Mouse (Mus musculus) stomach, embryonic 15.5 days (tissue): ENCODE data around the gene Gm36864. TPM values are rescaled to one million over a fixed set of nuclear protein-coding genes. Genes with fewer than 3 reads are reported as not detected.
"Not testable (repeated sequence)": the region's sequence is repeated elsewhere in the genome, so short reads cannot be mapped to it uniquely, and the experiment has no call there.

Source experiments
- ATAC-seq: fragments of 200-750 bp; cut with Nextera tagmentation; 2 replicates; pipeline ENCODE4 v1.8.0; 2017; ENCODE audit warnings: low read depth, moderate number of reproducible peaks, moderate TSS enrichment; ENCODE audit not compliant: insufficient read depth, low FRiP score
- H3K27ac ChIP-seq: fragments of 300-500 bp; sonication (generic); 2 replicates; pipeline ENCODE4 v1.5.1; 2015; ENCODE audit warnings: mild to moderate bottlenecking, inconsistent platforms
- H3K27me3 ChIP-seq: fragments of 300-500 bp; sonication (generic); replicated peaks from 2 replicates; pipeline ENCODE4 v1.6.1; 2015; ENCODE audit warnings: inconsistent platforms
- H3K36me3 ChIP-seq: fragments of 300-500 bp; sonication (generic); 2 replicates; pipeline ENCODE4 v1.6.1; 2015; ENCODE audit warnings: inconsistent platforms
- H3K4me1 ChIP-seq: fragments of 300-500 bp; sonication (generic); 2 replicates; pipeline ENCODE4 v1.6.1; 2015; ENCODE audit warnings: inconsistent platforms
- H3K4me2 ChIP-seq: fragments of 300-500 bp; sonication (generic); 2 replicates; pipeline ENCODE4 v1.6.1; 2015; ENCODE audit warnings: mild to moderate bottlenecking, inconsistent platforms
- H3K4me3 ChIP-seq: fragments of 300-500 bp; sonication (generic); replicated peaks from 2 replicates; pipeline ENCODE4 v1.5.1; 2015; ENCODE audit warnings: inconsistent platforms
- H3K9ac ChIP-seq: fragments of 300-500 bp; sonication (generic); 2 replicates; pipeline ENCODE4 v1.6.1; 2015; ENCODE audit warnings: inconsistent platforms
- H3K9me3 ChIP-seq: fragments of 300-500 bp; sonication (generic); 2 replicates; pipeline ENCODE4 v1.6.1; 2016; ENCODE audit warnings: inconsistent platforms
- WGBS: fragments of 180-500 bp; shearing (Covaris S2); methylation state at CpG from one replicate; pipeline ENCODE4 v1.1.7; 2015; 5-methylcytosine and 5-hydroxymethylcytosine counted together
- polyA plus RNA-seq: library from polyadenylated mRNA; unstranded; fragments of >200 nt; fragmentation: Nextera tagmentation; extraction: Ambion mirVana; gene quantifications from 2 replicates; pipeline ENCODE4 v1.2.1, GENCODE M21; 2015

Gm36864 gene
- 0.17 TPM in 1 of 2 replicates, not detected in the other for polyA plus RNA-seq

GRCm38 (mm10) chr7:44235909-44236308, at the start of gene Gm36864:
TSS of gene Gm36864 (plus strand) at chr7:44236177.
- H3K9ac ChIP-seq: no peak within 1 kb of the TSS
- H3K36me3 ChIP-seq: no peaks in the 10 kb centered on the region

GRCm38 (mm10) chr7:44186516-44186915, 49.5 kb upstream of the Gm36864 start:
- not testable (repeated sequence) for ATAC-seq, H3K4me3 ChIP-seq, H3K4me1 ChIP-seq, H3K9me3 ChIP-seq, H3K9ac ChIP-seq, H3K36me3 ChIP-seq, H3K27ac ChIP-seq, H3K4me2 ChIP-seq, H3K27me3 ChIP-seq
- WGBS: 49% methylated on average over 8 of the region's 8 CpGs

More at GRCm38 (mm10) chr7:44235909-44236308, at the start of gene Gm36864:
- 62% methylated on average over 3 of the region's 3 CpGs for WGBS
- Histone ChIP-seq H3K4me1 (no peaks in the 10 kb centered on the region), H3K4me3 (no peak within 1 kb of the TSS), H3K27me3 (no peaks in the 10 kb centered on the region), H3K4me2 (no peak within 1 kb of the TSS), H3K27ac (no peak within 1 kb of the TSS), H3K9me3 (no peaks in the 10 kb centered on the region)
- ATAC-seq: no peak

- not testable (repeated sequence) for H3K27ac ChIP-seq, H3K4me2 ChIP-seq, H3K36me3 ChIP-seq, H3K9ac ChIP-seq, ATAC-seq, H3K27me3 ChIP-seq, H3K4me1 ChIP-seq, H3K9me3 ChIP-seq, H3K4me3 ChIP-seq
These were observed 48.0 kb upstream of the Gm36864 start, which contains the start of gene Klk1b24 for GRCm38 (mm10) chr7:44187936-44188335. TSS of gene Klk1b24 (plus strand) at chr7:44188236.

GRCm38 (mm10) chr7:44193466-44193865, 42.5 kb upstream of the Gm36864 start:
- not testable (repeated sequence) for H3K4me1 ChIP-seq, H3K4me2 ChIP-seq, H3K9me3 ChIP-seq, H3K9ac ChIP-seq, H3K27me3 ChIP-seq, ATAC-seq, H3K4me3 ChIP-seq, H3K36me3 ChIP-seq, H3K27ac ChIP-seq
- 83% methylated on average over 1 of the region's 1 CpGs for WGBS

- Histone ChIP-seq H3K27me3 (no peaks in the 10 kb centered on the region), H3K9me3 (no peaks in the 10 kb centered on the region), H3K36me3 (no peaks in the 10 kb centered on the region), H3K4me3 (no peak within 1 kb of the TSS), H3K9ac (no peak within 1 kb of the TSS), H3K4me1 (no peaks in the 10 kb centered on the region), H3K4me2 (no peak within 1 kb of the TSS), H3K27ac (no peak within 1 kb of the TSS)
- no peak for ATAC-seq
- 63% methylated on average over 3 of the region's 3 CpGs for WGBS
These were observed 38.1 kb upstream of the Gm36864 start, which contains the start of gene Klk1b3 for GRCm38 (mm10) chr7:44197891-44198290. TSS of gene Klk1b3 (plus strand) at chr7:44198191.

GRCm38 (mm10) chr7:44207135-44207534, 28.8 kb upstream of the Gm36864 start, which contains the start of gene Klk1b4:
TSS of gene Klk1b4 (plus strand) at chr7:44207435.
- H3K27me3 ChIP-seq, H3K36me3 ChIP-seq, H3K27ac ChIP-seq, H3K4me1 ChIP-seq, H3K9ac ChIP-seq, H3K9me3 ChIP-seq, H3K4me2 ChIP-seq, H3K4me3 ChIP-seq, ATAC-seq: not testable (repeated sequence)
- WGBS: 39% methylated on average over 3 of the region's 3 CpGs

- Histone ChIP-seq H3K27me3 (no peaks in the 10 kb centered on the region), H3K36me3 (no peaks in the 10 kb centered on the region), H3K4me2 (no peak overlapping the region), H3K9ac (no peak overlapping the region), H3K9me3 (no peaks in the 10 kb centered on the region), H3K4me3 (no peak overlapping the region), H3K27ac (no peak overlapping the region), H3K4me1 (no peaks in the 10 kb centered on the region)
- no peak for ATAC-seq
- WGBS: 79% methylated on average over 3 of the region's 3 CpGs
These were observed 27.7 kb upstream of the Gm36864 start for GRCm38 (mm10) chr7:44208307-44208706.

- H3K36me3 ChIP-seq: no peaks in the 10 kb centered on the region
- H3K27ac ChIP-seq: no peak within 1 kb of the TSS
- WGBS: 84% methylated on average over 1 of the region's 1 CpGs
- no peaks in the 10 kb centered on the region for H3K4me1 ChIP-seq
- no peak for ATAC-seq
- no peaks in the 10 kb centered on the region for H3K27me3 ChIP-seq
- no peak within 1 kb of the TSS for H3K9ac ChIP-seq
- no peaks in the 10 kb centered on the region for H3K9me3 ChIP-seq
- H3K4me2 ChIP-seq: no peak within 1 kb of the TSS
- H3K4me3 ChIP-seq: no peak within 1 kb of the TSS
These were observed 20.3 kb upstream of the Gm36864 start, which contains the start of gene Klk1b5 for GRCm38 (mm10) chr7:44215645-44216044. TSS of gene Klk1b5 (plus strand) at chr7:44215945.

- ATAC-seq: peak; percentile 54; the same call in 1 of the 2 replicates
- H3K9ac ChIP-seq, H3K4me3 ChIP-seq, H3K36me3 ChIP-seq, H3K4me1 ChIP-seq, H3K27ac ChIP-seq, H3K27me3 ChIP-seq, H3K4me2 ChIP-seq, H3K9me3 ChIP-seq: not testable (repeated sequence)
- WGBS: 62% methylated on average over 9 of the region's 10 CpGs
These were observed 14.4 kb upstream of the Gm36864 start for GRCm38 (mm10) chr7:44221601-44222000.

GRCm38 (mm10) chr7:44222335-44222734, 13.6 kb upstream of the Gm36864 start:
- WGBS: 77% methylated on average over 6 of the region's 6 CpGs
- not testable (repeated sequence) for ATAC-seq, H3K4me2 ChIP-seq

GRCm38 (mm10) chr7:44225076-44225475, 10.9 kb upstream of the Gm36864 start, which contains the start of gene Klk1:
TSS of gene Klk1 (plus strand) at chr7:44225360.
- Histone ChIP-seq H3K4me1 (no peaks in the 10 kb centered on the region), H3K9me3 (no peaks in the 10 kb centered on the region), H3K27ac (no peak within 1 kb of the TSS), H3K4me2 (no peak within 1 kb of the TSS), H3K36me3 (no peaks in the 10 kb centered on the region), H3K9ac (no peak within 1 kb of the TSS), H3K27me3 (no peaks in the 10 kb centered on the region), H3K4me3 (no peak within 1 kb of the TSS)
- WGBS: 35% methylated on average over 1 of the region's 1 CpGs
- peak; percentile 68; the same call in 1 of the 2 replicates for ATAC-seq

More at GRCm38 (mm10) chr7:44222335-44222734, 13.6 kb upstream of the Gm36864 start:
- not testable (repeated sequence) for H3K27me3 ChIP-seq, H3K27ac ChIP-seq, H3K4me1 ChIP-seq, H3K4me3 ChIP-seq, H3K9me3 ChIP-seq, H3K36me3 ChIP-seq, H3K9ac ChIP-seq

GRCm38 (mm10) chr7:44239913-44240312, 3.9 kb downstream of the Gm36864 start:
- Histone ChIP-seq H3K27me3 (no peaks in the 10 kb centered on the region), H3K9ac (no peak overlapping the region), H3K9me3 (no peaks in the 10 kb centered on the region), H3K27ac (no peak overlapping the region), H3K4me3 (no peak overlapping the region), H3K36me3 (no peaks in the 10 kb centered on the region), H3K4me1 (no peaks in the 10 kb centered on the region), H3K4me2 (no peak overlapping the region)
- ATAC-seq: no peak
- WGBS: 43% methylated on average over 2 of the region's 2 CpGs

GRCm38 (mm10) chr7:44240712-44241111, 4.7 kb downstream of the Gm36864 start:
- no peak overlapping the region for H3K4me2 ChIP-seq
- H3K4me3 ChIP-seq: no peak overlapping the region
- no peaks in the 10 kb centered on the region; the same call in 1 of the 2 replicates for H3K4me1 ChIP-seq
- no peaks in the 10 kb centered on the region for H3K36me3 ChIP-seq
- no peak overlapping the region for H3K9ac ChIP-seq
- WGBS: 45% methylated on average over 1 of the region's 1 CpGs
- no peak for ATAC-seq
- H3K9me3 ChIP-seq: no peaks in the 10 kb centered on the region
- H3K27ac ChIP-seq: no peak overlapping the region
- H3K27me3 ChIP-seq: no peaks in the 10 kb centered on the region
